Mouse (Mus musculus) neural tube, embryonic 12.5 days (tissue): ENCODE results near the gene Plekhm1. TPM values are rescaled to one million over a fixed set of nuclear protein-coding genes. Genes with fewer than 3 reads are reported as not detected.
A peak's percentile ranks its signal among the peaks of the same experiment; 100 is the strongest.
"Not testable (repeated sequence)": the region's sequence is repeated elsewhere in the genome, so short reads cannot be mapped to it uniquely, and the experiment has no call there.

ENCODE experiments used
- ATAC-seq: fragments of 200-750 bp; cut with Nextera tagmentation; 2 replicates; pipeline ENCODE4 v1.8.0; 2017; ENCODE audit warnings: low read depth, mild to moderate bottlenecking, moderate TSS enrichment, moderate library complexity; ENCODE audit not compliant: low FRiP score
- H3K27ac ChIP-seq: fragments of 300-500 bp; sonication (generic); 2 replicates; pipeline ENCODE4 v1.5.1; 2016
- H3K27me3 ChIP-seq: fragments of 300-500 bp; sonication (generic); replicated peaks from 2 replicates; pipeline ENCODE4 v1.6.1; 2016; ENCODE audit warnings: mild to moderate bottlenecking
- H3K36me3 ChIP-seq: fragments of 300-500 bp; sonication (generic); 2 replicates; pipeline ENCODE4 v1.6.1; 2016; ENCODE audit warnings: mild to moderate bottlenecking
- H3K4me1 ChIP-seq: fragments of 300-500 bp; sonication (generic); 2 replicates; pipeline ENCODE4 v1.6.1; 2016
- H3K4me2 ChIP-seq: fragments of 300-500 bp; sonication (generic); replicated peaks from 2 replicates; pipeline ENCODE4 v1.6.1; 2016; ENCODE audit warnings: mild to moderate bottlenecking
- H3K4me3 ChIP-seq: fragments of 300-500 bp; sonication (generic); 2 replicates; pipeline ENCODE4 v1.5.1; 2016
- H3K9ac ChIP-seq: fragments of 300-500 bp; sonication (generic); 2 replicates; pipeline ENCODE4 v1.6.1; 2016; ENCODE audit warnings: mild to moderate bottlenecking
- H3K9me3 ChIP-seq: fragments of 300-500 bp; sonication (generic); 2 replicates; pipeline ENCODE4 v1.6.1; 2016; ENCODE audit warnings: mild to moderate bottlenecking
- WGBS: fragments of 180-500 bp; shearing (Covaris S2); methylation state at CpG from one replicate; pipeline ENCODE4 v1.1.7; 2016; 5-methylcytosine and 5-hydroxymethylcytosine counted together
- polyA plus RNA-seq: library from polyadenylated mRNA; unstranded; fragments of >200 nt; fragmentation: Nextera tagmentation; extraction: Ambion mirVana; gene quantifications from 2 replicates; pipeline ENCODE4 v1.2.1, GENCODE M21; 2016

Gene Plekhm1
- 9.8 and 10.3 TPM in 2 replicates for polyA plus RNA-seq

DNA sequence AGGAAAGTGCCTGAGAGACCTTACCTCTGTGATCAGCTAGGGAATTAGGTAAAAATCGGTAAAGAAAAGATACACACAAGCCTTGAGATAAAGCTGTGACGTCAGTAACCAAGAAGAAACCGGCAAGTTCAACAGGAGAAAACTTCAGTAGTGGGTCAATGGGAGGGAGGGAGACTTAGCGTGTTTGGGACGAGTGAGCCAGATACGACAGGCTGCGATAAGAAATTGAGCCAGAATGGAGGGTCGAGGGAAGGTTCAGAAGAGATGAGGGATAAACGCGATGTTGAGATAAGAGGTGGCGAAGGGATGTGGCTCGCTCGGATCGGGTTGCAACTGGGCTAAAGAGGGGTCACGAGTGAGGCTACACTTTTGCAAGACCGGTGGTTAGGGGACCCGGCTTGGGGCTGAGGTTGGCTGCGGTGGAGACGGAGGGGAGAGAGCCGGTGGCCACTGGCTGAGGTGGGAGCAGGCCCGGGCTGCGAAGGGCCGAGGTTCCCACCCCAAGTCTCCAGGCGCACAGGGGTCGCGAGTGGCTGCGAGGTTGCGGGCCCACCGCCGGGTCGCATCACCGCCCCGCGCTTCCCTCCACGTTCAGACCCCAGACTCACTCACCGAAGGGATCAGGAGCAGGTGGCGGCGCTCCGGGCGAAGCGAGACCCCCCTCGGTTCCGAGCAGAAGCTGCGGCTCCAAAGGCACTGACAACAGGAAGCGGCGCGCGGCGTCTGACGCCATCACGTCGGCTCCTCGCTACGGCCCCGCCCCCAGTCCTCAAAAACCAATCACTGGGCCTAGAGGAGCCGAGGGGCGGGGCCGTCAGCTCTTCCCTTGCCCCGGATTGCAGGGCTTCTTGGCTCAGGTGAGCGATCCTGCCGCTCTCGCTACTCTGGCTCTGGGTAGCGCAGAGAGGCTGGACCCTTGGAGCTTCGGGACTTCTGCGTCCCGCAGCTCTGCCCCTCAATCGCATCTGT is at the start of gene Plekhm1:
Plekhm1 (minus strand) TSS at position 707 of the 969 bp plus-strand sequence.
- H3K27ac ChIP-seq = no peak within 1 kb of the TSS
- H3K36me3 ChIP-seq = peaks cover 4% of the 10 kb centered on the region; the same call in 1 of the 2 replicates
- ATAC-seq = peak; percentile 99
- H3K9me3 ChIP-seq = no peaks in the 10 kb centered on the region
- H3K4me3 ChIP-seq = peak within 1 kb of the TSS; percentile 84
- 0 out of 2 replicates have a peak, but pooled peaks cover 3% of the 10 kb centered on the region for H3K27me3 ChIP-seq
- peak within 1 kb of the TSS; percentile 79 for H3K4me2 ChIP-seq
- H3K9ac ChIP-seq = peak within 1 kb of the TSS; percentile 75
- under 1% methylated on average over 67 of the region's 67 CpGs for WGBS
- peaks cover 15% of the 10 kb centered on the region for H3K4me1 ChIP-seq

- ATAC-seq, H3K27me3 ChIP-seq, H3K9me3 ChIP-seq, H3K27ac ChIP-seq, H3K4me3 ChIP-seq, H3K36me3 ChIP-seq, H3K9ac ChIP-seq, H3K4me2 ChIP-seq, H3K4me1 ChIP-seq: not testable (repeated sequence)
- 45% methylated on average over 1 of the region's 1 CpGs for WGBS
Measured at GRCm38 (mm10) chr11:103451105-103451504, 38.6 kb upstream of the Plekhm1 start.

GRCm38 (mm10) chr11:103449721-103450120 is 37.2 kb upstream of the Plekhm1 start:
- not testable (repeated sequence) for H3K27me3 ChIP-seq, H3K4me3 ChIP-seq, H3K36me3 ChIP-seq, H3K4me1 ChIP-seq, H3K4me2 ChIP-seq, ATAC-seq, H3K9me3 ChIP-seq, H3K9ac ChIP-seq, H3K27ac ChIP-seq
- 90% methylated on average over 14 of the region's 14 CpGs for WGBS

- Histone ChIP-seq H3K4me2 (no peak overlapping the region), H3K27me3 (no peaks in the 10 kb centered on the region), H3K4me3 (no peak overlapping the region), H3K9me3 (no peaks in the 10 kb centered on the region), H3K4me1 (no peaks in the 10 kb centered on the region), H3K27ac (no peak overlapping the region), H3K9ac (no peak overlapping the region), H3K36me3 (no peaks in the 10 kb centered on the region)
- 95% methylated on average over 3 of the region's 3 CpGs for WGBS
- no peak for ATAC-seq
Measured at GRCm38 (mm10) chr11:103443678-103444077, 31.2 kb upstream of the Plekhm1 start.

DNA sequence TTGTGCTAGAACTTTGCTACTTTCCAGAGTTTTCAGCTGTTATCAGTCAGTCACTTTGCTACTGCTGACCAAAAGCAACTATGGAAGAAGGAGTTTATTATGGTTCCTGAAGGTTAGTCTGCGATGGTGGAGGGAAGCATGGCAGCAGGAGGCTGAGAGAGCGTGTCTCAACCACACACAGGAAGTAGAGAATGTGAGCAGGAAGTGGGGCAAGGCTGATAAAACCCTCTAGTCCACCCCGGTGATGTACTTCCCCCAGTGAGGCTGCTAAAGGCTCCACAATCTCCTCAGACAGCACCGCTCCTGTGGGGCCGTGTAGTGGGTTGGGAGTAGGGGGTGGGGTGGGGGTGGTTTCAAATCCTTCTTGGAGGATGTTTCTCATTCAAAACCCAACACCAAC is 23.8 kb upstream of the Plekhm1 start:
- WGBS = 88% methylated on average over 5 of the region's 5 CpGs
- Histone ChIP-seq H3K9me3 (no peaks in the 10 kb centered on the region), H3K27ac (no peak overlapping the region), H3K4me1 (no peaks in the 10 kb centered on the region), H3K36me3 (no peaks in the 10 kb centered on the region), H3K4me2 (no peak overlapping the region), H3K9ac (no peak overlapping the region), H3K27me3 (no peaks in the 10 kb centered on the region), H3K4me3 (no peak overlapping the region)
- ATAC-seq = no peak

DNA sequence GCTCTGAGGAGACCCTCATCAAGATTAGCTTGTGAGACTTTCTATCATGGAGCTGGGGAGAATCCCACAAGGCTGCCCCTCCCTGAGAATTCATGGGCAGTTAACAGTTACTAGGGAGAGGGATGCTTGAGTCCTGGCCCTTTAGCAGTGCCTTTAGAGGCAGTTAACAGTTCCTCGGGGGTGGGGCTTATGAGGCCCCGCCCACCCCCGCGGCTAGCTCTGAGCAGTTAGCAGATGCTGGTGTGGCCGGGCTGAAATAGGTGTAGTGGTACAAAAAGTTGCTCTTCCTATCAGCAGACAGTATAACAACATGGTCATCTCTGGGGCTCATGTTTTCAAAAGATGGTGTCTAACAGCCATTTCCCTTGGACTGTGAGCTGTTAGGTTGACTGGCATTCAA is 12.5 kb upstream of the Plekhm1 start:
- Histone ChIP-seq H3K4me2 (no peak overlapping the region), H3K4me1 (no peaks in the 10 kb centered on the region), H3K36me3 (no peaks in the 10 kb centered on the region), H3K27ac (no peak overlapping the region), H3K9me3 (no peaks in the 10 kb centered on the region), H3K27me3 (no peaks in the 10 kb centered on the region), H3K9ac (no peak overlapping the region), H3K4me3 (no peak overlapping the region)
- 28% methylated on average over 5 of the region's 5 CpGs for WGBS
- no peak for ATAC-seq

GRCm38 (mm10) chr11:103419667-103420066 is 7.2 kb upstream of the Plekhm1 start:
- 83% methylated on average over 13 of the region's 13 CpGs for WGBS
- Histone ChIP-seq H3K4me2 (no peak overlapping the region), H3K4me1 (no peaks in the 10 kb centered on the region), H3K27ac (no peak overlapping the region), H3K9ac (no peak overlapping the region), H3K27me3 (no peaks in the 10 kb centered on the region), H3K9me3 (no peaks in the 10 kb centered on the region), H3K36me3 (no peaks in the 10 kb centered on the region), H3K4me3 (no peak overlapping the region)
- no peak for ATAC-seq

GRCm38 (mm10) chr11:103419226-103419625 is 6.7 kb upstream of the Plekhm1 start:
- WGBS = 78% methylated on average over 5 of the region's 5 CpGs

DNA sequence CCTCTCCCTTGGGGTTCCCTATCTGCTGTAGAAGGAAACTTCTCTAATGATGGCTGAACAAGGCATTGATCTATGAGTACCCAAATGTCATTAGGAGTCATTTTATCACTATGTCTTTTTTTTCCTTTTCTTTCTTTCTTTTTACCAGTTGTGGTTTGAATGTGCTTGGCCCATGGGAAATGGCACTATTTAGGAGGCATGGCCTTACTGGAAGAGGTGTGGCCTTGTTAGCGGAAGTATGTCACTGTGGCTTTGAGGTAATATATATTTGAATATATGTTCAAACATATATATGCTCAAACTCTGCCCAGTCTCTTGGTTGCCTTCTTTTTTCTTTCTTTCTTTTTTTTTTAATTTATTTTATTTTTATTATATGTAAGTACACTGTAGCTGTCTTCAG is 1.0 kb upstream of the Plekhm1 start:
- H3K36me3 ChIP-seq = peaks cover 4% of the 10 kb centered on the region; the same call in 1 of the 2 replicates
- H3K4me1 ChIP-seq = peaks cover 15% of the 10 kb centered on the region
- H3K27me3 ChIP-seq = 0 out of 2 replicates have a peak, but pooled peaks cover 3% of the 10 kb centered on the region
- H3K9ac ChIP-seq = no peak overlapping the region
- peak overlapping the region; percentile 79 for H3K4me2 ChIP-seq
- WGBS = 95% methylated on average over 1 of the region's 1 CpGs
- H3K4me3 ChIP-seq = no peak overlapping the region
- ATAC-seq = no peak
- H3K27ac ChIP-seq = no peak overlapping the region
- no peaks in the 10 kb centered on the region for H3K9me3 ChIP-seq

More at GRCm38 (mm10) chr11:103419226-103419625, 6.7 kb upstream of the Plekhm1 start:
- no peak overlapping the region for H3K27ac ChIP-seq
- 0 out of 2 replicates have a peak, but pooled peaks cover 2% of the 10 kb centered on the region for H3K27me3 ChIP-seq
- H3K36me3 ChIP-seq = no peaks in the 10 kb centered on the region
- H3K9me3 ChIP-seq = no peaks in the 10 kb centered on the region
- no peak for ATAC-seq
- no peaks in the 10 kb centered on the region for H3K4me1 ChIP-seq
- no peak overlapping the region for H3K9ac ChIP-seq
- H3K4me2 ChIP-seq = no peak overlapping the region
- no peak overlapping the region for H3K4me3 ChIP-seq

GRCm38 (mm10) chr11:103412950-103413423 is 500 bp upstream of the Plekhm1 start:
- WGBS = 3% methylated on average over 14 of the region's 14 CpGs
- Histone ChIP-seq H3K9me3 (no peaks in the 10 kb centered on the region), H3K4me2 (peak overlapping the region; percentile 79), H3K4me3 (peak overlapping the region; percentile 84), H3K36me3 (peaks cover 4% of the 10 kb centered on the region; the same call in 1 of the 2 replicates), H3K27ac (no peak overlapping the region), H3K27me3 (0 out of 2 replicates have a peak, but pooled peaks cover 3% of the 10 kb centered on the region), H3K9ac (peak overlapping the region; percentile 75; the same call in 1 of the 2 replicates), H3K4me1 (peaks cover 15% of the 10 kb centered on the region)
- peak; percentile 2; the same call in 1 of the 2 replicates for ATAC-seq

DNA sequence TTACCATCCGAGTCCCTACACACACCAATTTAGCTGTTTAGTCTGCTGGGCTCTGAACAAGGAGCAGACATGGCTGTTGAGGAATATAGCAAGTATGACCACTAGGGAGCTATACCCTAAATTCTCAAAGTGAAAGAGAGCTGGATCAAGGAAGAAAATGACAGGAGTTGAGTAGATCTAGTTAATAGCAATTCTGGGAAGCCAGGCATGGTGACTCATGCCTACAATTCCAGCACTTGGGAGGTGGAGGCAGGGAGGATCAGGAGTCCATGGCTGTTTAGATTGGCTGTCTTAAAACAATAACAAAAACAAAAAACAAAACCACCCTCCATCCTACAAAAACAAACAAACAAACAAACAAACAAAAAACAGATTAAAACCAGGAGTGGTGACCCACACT is 1.2 kb downstream of the Plekhm1 start:
- H3K4me1 ChIP-seq = peaks cover 15% of the 10 kb centered on the region
- ATAC-seq = no peak
- 0 out of 2 replicates have a peak, but pooled peaks cover 3% of the 10 kb centered on the region for H3K27me3 ChIP-seq
- H3K9me3 ChIP-seq = no peaks in the 10 kb centered on the region
- peaks cover 4% of the 10 kb centered on the region for H3K36me3 ChIP-seq
- H3K27ac ChIP-seq = no peak overlapping the region
- 74% methylated on average over 1 of the region's 1 CpGs for WGBS
- no peak overlapping the region for H3K4me3 ChIP-seq
- H3K9ac ChIP-seq = no peak overlapping the region
- H3K4me2 ChIP-seq = peak overlapping the region; percentile 79

DNA sequence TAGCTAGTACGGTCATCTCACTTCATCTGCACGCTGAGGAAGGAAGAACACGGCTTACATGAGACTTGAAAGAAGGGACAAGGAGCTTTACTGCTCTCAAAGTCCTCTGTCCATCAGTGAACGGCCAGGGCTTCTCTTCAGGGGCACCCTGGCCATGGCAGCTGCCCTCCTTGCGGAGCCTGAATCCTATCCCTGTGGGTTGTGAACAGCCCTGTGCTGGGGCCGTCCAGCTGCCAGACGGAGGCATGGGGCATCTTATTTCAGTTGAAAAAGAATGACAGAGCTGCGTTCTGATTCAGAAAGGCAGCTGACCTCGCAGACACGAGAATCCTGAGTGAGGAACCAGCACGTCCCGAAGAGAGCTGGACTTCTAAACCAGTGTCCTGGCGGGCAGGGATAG is 3.6 kb downstream of the Plekhm1 start:
- no peak overlapping the region for H3K9ac ChIP-seq

More for the DNA sequence above, 3.6 kb downstream of the Plekhm1 start:
- Histone ChIP-seq H3K4me1 (peaks cover 15% of the 10 kb centered on the region), H3K4me3 (no peak overlapping the region), H3K36me3 (peaks cover 4% of the 10 kb centered on the region), H3K4me2 (no peak overlapping the region), H3K9me3 (no peaks in the 10 kb centered on the region), H3K27ac (no peak overlapping the region), H3K27me3 (no peaks in the 10 kb centered on the region)
- 90% methylated on average over 13 of the region's 13 CpGs for WGBS
- no peak for ATAC-seq
